Mouse (Mus musculus): ENCODE measurements around the gene Triobp.

DNA sequence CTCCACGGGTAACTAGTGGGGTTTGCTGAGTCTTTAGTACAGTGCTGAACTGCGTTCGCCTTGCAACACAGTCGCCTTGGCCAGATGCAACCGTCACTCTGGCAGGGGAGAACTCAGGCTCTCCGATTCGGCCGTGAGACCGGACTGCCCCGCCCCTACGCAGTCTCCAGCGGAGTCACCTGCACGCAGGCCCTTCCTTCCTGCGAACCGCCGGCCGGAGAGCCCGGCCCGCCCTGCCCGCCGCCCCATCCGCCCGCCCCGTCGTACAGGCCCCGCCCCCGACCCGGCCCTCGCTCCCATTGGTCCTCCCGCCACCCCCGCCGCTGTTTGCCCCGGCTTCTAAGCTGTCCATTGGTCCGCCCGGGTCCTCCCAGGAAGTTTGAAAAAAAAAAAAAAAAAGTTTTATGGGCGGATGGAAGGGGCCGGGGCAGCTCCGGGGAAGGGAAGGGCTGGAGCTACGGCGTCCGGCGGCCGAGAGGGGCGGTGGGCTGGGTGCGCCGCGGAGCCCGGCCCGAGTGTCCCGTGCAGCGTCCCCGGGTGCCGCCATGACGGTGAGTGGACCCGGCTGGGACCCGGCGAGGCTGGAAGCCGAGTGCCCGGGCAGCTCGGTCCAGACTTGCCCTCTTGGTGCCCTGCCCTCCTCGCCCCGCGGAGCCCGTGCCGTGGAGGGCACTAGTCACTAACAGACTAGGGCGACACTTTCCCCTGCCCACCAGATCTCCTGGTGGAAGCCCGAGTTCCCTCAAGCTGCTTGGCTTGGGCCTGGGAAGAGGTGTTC is 35.3 kb downstream of the Triobp start:
- no peak for TF ChIP-seq CTCF (IDR thresholded peaks at IDR 0.05; ENCODE audit: low read depth)
- TF ChIP-seq EP300 (IDR thresholded peaks at IDR 0.05; ENCODE audit: low read depth), result no peak

All from heart, postnatal 0 days (tissue).